Mouse (Mus musculus) A20 (cell line): ENCODE measurements at regions not wholly inside any gene's neighbourhood (a gene's known extent, or its start where the extent isn't known, plus 50 kb on each side); places are given as distances from the start of the nearest gene placed in this dataset.
A peak's percentile ranks its signal among the peaks of the same experiment; 100 is the strongest.

Experiments used
- DNase-seq: peaks from one replicate; pipeline ENCODE4 v3.0.0-alpha.2; 2011; ENCODE audit warnings: low read depth, low spot score

DNA sequence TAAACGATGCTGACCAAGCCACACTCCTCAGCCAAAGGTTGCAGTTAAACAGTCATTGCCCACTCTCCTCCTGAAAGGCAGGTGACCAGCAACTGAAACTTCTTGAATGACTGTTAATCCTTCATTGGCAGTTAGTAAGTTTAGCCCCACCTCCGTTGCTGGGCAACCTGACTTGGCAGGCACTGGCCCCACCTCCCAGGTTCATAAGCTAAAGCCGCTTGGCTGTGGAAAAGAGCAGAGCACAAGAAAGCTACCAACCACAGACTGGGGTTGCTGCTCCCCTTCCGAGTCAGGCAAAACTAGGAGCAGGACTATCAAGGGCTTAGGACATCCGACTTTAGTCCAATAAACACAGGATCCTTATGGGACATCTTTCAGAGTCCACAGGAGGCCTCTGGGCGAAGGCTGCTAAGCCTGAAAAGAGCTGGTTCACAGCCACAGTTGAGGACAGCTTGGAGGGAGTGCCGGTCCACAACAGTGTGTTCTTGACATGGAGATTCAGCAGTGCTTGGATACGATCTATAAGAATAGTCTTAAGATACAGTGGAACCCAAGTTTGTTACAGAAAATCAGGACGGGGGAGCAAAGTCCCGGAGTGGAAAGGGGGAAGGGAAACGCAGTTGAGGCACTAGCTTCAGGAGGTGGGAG is 67.7 kb upstream of the Kcnma1 start:
- no peak for DNase-seq

DNA sequence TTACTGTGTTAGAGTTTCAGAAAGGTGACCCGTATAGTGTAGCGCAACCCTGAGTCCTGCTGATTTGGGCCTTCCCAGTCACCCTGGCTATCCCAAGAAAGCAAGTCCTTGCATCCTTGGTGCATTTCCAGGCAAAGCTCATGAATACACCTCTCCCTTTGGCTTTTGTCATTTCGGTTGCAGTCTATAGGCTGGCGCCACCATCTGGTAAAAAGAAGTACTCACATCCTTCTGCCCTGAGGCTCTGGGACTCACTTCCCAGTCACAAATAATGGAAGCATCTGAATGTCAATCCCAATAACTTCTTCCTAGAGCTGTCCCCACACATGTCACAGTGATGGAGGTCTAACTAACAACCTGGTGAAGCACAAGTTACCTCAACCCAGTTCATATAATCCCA is 54.4 kb upstream of the Kcnma1 start:
- DNase-seq, result peak; percentile 28

DNA sequence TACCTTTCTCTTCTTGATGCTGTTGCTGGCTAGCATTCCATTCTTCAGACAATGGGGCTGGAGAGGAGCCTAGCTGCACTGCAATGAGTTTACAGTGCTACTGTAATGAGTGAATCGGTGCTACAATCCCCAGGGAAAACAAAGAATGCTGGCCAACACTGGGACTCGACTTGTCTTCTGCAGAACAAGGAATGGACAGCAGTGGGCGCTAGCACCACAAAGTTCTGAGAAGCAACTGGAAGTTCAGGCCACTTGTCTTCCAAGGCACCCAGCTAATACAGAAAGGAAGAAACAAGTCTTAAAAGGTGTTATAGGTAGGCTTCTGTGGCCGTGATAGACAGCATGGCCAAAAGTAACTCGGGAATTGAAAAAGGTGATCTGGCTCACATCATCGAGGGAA is 53.4 kb upstream of the Kcnma1 start:
- DNase-seq, result peak; percentile 50

DNA sequence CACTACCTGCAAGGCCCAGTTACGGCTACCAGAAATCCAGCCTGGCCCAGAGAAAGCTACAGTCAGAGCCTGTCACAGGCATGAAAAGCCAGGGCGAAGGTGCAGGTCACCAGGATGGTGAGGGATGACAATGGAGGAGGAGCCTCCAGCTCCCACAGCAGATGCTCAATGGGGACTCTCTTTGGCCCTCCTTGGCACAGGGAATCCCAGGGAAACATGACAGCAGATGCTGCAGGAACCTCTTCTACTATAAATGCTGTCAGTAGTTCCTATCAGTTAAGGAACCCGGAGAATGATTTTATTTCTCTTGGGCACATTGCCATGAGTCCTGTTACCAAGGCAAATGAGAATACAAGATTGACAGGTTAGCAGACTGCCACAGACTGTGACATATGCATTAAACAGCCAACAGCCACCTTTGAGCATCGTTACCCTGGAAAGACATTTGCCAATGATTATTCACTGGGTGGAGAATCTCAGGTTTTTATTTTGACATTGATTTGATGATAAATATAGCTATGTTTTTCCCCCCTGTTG is 51.0 kb upstream of the Kcnma1 start:
- DNase-seq, result no peak
